Mouse (Mus musculus): ENCODE measurements around the gene Ypel1.

The Ypel1 gene

DNA sequence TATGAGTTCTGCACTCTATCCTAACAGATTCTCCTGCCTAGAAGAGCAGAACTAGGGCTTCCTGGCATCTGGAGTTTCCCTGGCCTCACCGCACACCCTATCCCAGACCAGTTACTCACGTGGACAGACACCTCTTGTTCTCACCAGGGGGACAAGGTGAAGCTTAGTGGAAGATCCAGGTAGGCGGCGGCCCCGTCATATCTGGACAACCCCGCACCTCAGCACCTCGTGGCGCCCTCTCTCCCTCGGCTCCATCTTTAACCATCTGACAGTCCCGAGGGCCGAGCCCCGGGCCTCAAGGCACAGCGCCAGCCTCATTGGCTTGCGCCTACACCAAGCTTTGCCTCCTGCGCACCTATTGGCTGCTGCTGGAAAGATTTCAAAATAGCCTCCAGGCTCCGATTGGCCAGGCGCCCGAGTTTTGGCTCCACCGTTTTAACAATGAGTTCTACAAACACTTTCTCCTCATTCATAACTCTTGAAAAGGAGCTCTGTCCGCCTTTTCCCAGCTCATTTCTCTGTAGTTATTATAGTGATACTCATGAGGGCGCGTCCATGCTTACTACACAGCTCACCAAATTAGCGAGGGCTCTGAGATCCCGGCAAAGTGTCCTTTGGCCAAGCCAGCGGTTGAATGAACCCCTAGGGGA, 55.5 kb downstream of the Ypel1 start, which contains the start of gene 2610318N02Rik:
Gene 2610318N02Rik (minus strand): TSS at position 297 of the 650 bp plus-strand sequence.
- TF ChIP-seq GATA4 (IDR thresholded peaks at IDR 0.05; ENCODE audit: insufficient replicate concordance, low read length), result no peak

DNA sequence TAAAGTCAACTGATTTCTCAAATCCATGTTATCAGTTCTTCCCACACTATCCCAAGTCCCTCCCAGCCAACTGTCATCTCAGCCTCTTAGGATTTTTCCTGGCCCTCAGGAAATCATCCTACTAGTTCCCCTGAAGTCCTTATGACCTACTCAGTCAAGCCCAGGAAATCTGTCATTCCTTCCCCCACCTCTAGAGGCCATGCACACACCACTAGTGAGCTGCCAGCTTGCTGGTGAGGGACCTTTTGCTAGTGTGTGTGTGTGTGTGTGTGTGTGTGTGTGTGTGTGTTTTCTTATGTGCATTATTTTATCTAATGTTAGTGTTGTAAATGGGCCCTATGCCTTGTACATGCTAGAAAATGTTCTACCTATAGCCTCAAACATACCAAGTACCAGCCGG, 57.8 kb downstream of the Ypel1 start:
- TF ChIP-seq GATA4 (IDR thresholded peaks at IDR 0.05; ENCODE audit: insufficient replicate concordance, low read length), result no peak

DNA sequence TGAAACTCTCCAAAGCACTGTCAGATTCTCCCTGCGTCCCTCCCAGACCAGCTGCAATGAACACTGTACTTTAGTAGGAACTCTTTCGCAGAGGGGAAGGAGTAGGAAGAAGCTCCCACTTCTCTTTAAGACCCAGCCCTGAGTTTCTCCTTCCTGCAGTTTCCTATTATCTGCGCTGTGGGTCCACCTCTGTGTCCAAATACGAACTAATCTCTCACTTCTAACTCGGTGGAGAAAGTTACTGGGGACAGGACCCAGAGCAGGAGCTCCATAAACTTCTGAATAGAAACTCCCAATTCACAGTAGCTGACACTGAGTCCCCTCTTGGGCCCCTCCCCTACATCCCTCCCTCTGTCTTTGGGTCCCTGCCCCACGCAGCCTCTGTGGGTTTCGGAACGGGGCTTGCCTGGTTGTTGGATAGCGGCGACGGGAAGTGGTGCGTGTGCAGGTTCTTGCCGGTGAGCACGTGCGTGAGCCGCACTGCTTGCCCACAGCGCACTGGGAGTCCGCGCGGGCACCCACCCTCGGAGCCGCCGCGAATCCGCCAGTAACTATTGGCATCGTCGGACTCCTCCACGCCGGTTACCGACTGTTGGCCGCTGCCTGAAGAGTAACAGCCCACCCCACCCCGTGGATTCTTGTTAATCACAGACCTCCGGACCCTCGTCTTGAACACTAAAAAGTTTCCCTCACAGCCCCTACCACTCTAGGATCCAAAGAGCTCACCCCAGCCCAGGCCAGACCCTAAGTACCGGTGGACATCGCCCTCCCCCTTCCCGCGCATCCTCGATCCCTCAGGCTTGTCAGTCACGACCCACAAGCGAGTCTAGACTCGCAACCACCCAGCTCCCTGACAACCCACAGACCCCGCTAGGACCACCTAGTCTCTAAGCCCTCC, 61.9 kb downstream of the Ypel1 start:
- no peak for TF ChIP-seq GATA4 (IDR thresholded peaks at IDR 0.05; ENCODE audit: insufficient replicate concordance, low read length)

DNA sequence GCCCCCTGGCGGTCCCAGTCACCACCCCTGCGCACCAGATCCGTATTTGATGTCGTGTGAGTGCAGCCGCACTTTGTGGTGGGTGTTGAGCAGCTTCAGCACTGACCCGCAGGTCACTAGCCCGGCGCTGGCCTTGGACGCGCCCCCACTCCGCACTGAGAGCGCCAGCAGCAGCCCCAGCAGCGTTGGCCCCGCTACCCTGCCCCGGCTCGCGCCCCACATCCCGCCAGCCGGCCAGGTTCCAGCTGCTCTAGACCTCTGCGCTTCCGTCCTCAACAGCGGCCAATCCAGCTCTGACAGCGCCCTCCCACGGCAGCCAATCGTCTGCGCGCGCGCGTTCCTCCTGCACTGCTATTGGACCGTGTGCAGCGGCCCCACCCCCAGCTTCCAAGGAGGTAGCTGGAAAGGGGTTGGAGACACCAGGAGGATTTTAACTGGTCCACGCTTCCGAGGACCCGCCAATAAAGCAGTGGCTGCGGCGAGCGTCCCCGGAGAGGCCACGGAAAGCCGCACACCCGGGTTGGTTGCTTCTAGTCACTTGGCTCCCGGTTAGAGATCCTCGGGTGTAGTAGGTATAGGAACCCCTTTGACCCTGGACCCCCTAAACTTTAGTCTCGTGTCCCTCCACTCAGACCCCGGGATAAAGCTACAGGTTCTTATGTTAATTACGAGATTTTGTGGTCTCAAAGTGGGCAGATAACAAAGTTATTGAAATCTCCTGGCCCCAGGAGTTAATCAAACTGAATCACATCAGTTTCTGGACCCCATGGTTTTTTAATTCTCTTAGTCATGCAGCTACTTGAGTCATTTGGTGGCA, 62.8 kb downstream of the Ypel1 start, which contains the start of gene Sdf2l1:
Gene Sdf2l1 (minus strand): TSS at position 295 of the 817 bp plus-strand sequence.
- no peak for TF ChIP-seq GATA4 (IDR thresholded peaks at IDR 0.05; ENCODE audit: insufficient replicate concordance, low read length)

DNA sequence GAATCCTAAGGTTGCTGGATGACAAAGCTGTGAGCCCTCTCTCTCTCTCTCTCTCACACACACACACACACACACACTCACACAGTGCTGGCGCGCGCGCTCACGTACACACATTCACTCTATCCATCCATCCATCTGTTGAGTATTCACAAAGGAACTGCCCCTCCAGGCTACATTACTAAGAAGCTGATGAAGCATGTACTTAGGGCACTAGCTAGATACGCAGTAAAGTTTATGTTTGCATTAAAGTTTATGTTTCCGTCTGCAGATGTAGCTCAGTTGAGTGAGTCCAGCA, 63.4 kb downstream of the Ypel1 start:
- no peak for TF ChIP-seq GATA4 (IDR thresholded peaks at IDR 0.05; ENCODE audit: insufficient replicate concordance, low read length)

Data from liver, adult (tissue).